Mouse (Mus musculus): ENCODE data around the gene Ccdc160. TPM values are rescaled to one million over a fixed set of nuclear protein-coding genes. Genes with fewer than 3 reads are reported as not detected.

Gene Ccdc160
- total and polyA plus RNA-seq, 3 experiments = not detected

DNA sequence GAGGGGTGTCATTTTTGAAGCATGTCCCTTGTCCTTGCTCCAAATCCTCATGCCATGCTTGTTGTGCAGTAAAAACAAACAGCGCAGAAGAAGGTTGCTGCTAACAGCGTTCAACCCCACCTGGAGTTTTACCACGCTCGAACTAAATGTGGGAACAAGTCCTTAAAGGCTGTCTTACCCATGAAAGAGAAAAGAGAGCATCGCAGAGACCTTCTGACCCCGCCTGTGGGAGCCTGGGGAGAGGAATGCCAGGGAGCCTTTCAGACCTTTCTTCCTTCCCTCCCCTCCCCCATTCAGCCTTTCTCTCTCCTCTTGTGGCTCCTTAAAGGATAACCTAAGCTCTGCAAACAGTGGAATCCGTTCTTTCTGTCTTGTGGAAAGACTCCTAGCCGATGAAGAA lies 4.8 kb downstream of the Ccdc160 start:
- H3K4me3 ChIP-seq (replicated peaks in 1 of 3; ENCODE audit: low read depth in 2 of 3, low read length in 2 of 3, poor library complexity in 1 of 3) = no peak overlapping the region
- no peaks in the 10 kb centered on the region for H3K36me3 ChIP-seq (replicated peaks in 1 of 2; ENCODE audit: control insufficient read depth in 1 of 2, insufficient read depth in 1 of 2, low read length in 1 of 2)
- no peak overlapping the region for H3K4me2 ChIP-seq (ENCODE audit: insufficient read depth, low read depth, poor library complexity, severe bottlenecking)
- dilution Hi-C loops (cut with MboI; ENCODE audit: extremely low pct_ligation_motif_present, extremely low pct_unique_long_range_greater_than_20kb, low sequenced_read_pairs) = no loop called here
- in situ Hi-C loops (cut with MboI; ENCODE audit: low pct_ligation_motif_present, low pct_unique_long_range_greater_than_20kb, low sequenced_read_pairs) = no loop called here
- H3K4me1 ChIP-seq (ENCODE audit: control insufficient read depth in 1 of 2, insufficient read depth in 2 of 2) = no peaks in the 10 kb centered on the region
- no peak overlapping the region for H3K27ac ChIP-seq (ENCODE audit: insufficient read depth, low read depth)
- no peaks in the 10 kb centered on the region for H3K27me3 ChIP-seq (replicated peaks)
- no peak overlapping the region for H3K9ac ChIP-seq (ENCODE audit: insufficient read depth, low read depth)
- H3K9me3 ChIP-seq (replicated peaks; ENCODE audit: low read length) = no peaks in the 10 kb centered on the region
- TF ChIP-seq ZNF384 (IDR thresholded peaks at IDR 0.05; ENCODE audit: low read depth, low read length) (no peak), CTCF (conservative IDR thresholded peaks at IDR 0.05 in 1 of 2, IDR thresholded peaks at IDR 0.05 in 1 of 2; ENCODE audit: low read depth in 2 of 2, low read length in 2 of 2) (no peak), MAFK (IDR thresholded peaks at IDR 0.05; ENCODE audit: insufficient replicate concordance, low read length) (no peak), E2F4 (IDR thresholded peaks at IDR 0.05; ENCODE audit: insufficient replicate concordance, low read depth, low read length) (no peak), IRF4 (IDR thresholded peaks at IDR 0.05; ENCODE audit: low read depth, low read length) (no peak), POLR2A (IDR thresholded peaks at IDR 0.05; ENCODE audit: low read depth, low read length) (no peak), ZMIZ1 (IDR thresholded peaks at IDR 0.05; ENCODE audit: low read depth, low read length) (no peak), POLR2AphosphoS2 (IDR thresholded peaks at IDR 0.05; ENCODE audit: low read depth, low read length) (no peak), GABPA (IDR thresholded peaks at IDR 0.05; ENCODE audit: insufficient replicate concordance, low read depth, low read length) (no peak), TBP (conservative IDR thresholded peaks at IDR 0.05; ENCODE audit: low read depth, low read length) (no peak), MXI1 (IDR thresholded peaks at IDR 0.05; ENCODE audit: low read depth, low read length) (no peak), HCFC1 (IDR thresholded peaks at IDR 0.05; ENCODE audit: low read depth, low read length) (no peak), RCOR1 (conservative IDR thresholded peaks at IDR 0.05; ENCODE audit: low read depth, low read length) (no peak)
- no peaks in the 10 kb centered on the region for H3K79me2 ChIP-seq (replicated peaks; ENCODE audit: control insufficient read depth, extremely low read depth, insufficient read depth, poor library complexity, severe bottlenecking)
- DNase-seq (ENCODE audit: extremely low read depth) = no peak

DNA sequence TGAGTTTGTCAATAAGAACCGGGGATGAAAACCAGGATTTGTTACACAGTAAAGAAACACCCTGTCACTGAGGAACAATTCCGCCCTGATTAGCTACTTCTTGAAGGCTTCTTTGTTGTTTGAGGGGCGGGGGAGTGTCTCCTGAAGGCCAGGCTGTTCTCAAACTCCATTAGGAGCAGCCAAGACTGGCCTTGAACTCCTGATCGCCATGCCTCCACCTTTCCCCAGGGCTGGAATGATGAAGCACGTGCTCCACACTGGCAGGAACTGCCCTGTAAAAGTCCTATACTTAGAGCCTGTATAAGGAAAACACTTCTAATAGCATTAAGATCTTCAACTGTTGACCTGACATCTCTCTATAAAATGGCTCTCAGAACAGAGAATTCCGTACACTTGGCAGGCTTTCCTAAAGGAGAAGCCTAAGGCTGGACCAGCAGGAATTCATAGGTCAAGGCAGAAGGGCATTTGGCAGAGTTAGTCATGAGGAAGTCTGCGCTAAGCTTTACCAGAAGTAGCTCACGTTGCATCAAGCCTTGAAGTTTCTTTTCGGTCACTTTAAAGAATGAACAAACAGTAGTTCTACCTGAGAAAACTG lies 6.1 kb downstream of the Ccdc160 start:
- Histone ChIP-seq H3K9ac (ENCODE audit: insufficient read depth, low read depth) (no peak overlapping the region), H3K9me3 (replicated peaks; ENCODE audit: low read length) (no peaks in the 10 kb centered on the region)
- in situ Hi-C loops (cut with MboI; ENCODE audit: low pct_ligation_motif_present, low pct_unique_long_range_greater_than_20kb, low sequenced_read_pairs) = no loop called here

More for the DNA sequence above, 6.1 kb downstream of the Ccdc160 start:
- H3K79me2 ChIP-seq (replicated peaks; ENCODE audit: control insufficient read depth, extremely low read depth, insufficient read depth, poor library complexity, severe bottlenecking) = no peaks in the 10 kb centered on the region
- H3K4me3 ChIP-seq (replicated peaks in 1 of 3; ENCODE audit: low read depth in 2 of 3, low read length in 2 of 3, poor library complexity in 1 of 3) = no peak overlapping the region
- no peaks in the 10 kb centered on the region for H3K27me3 ChIP-seq (replicated peaks)
- no peak overlapping the region for H3K27ac ChIP-seq (ENCODE audit: insufficient read depth, low read depth)
- DNase-seq (ENCODE audit: extremely low read depth) = no peak
- H3K4me1 ChIP-seq (ENCODE audit: control insufficient read depth in 1 of 2, insufficient read depth in 2 of 2) = no peaks in the 10 kb centered on the region
- no peaks in the 10 kb centered on the region for H3K36me3 ChIP-seq (replicated peaks in 1 of 2; ENCODE audit: control insufficient read depth in 1 of 2, insufficient read depth in 1 of 2, low read length in 1 of 2)
- no peak overlapping the region for H3K4me2 ChIP-seq (ENCODE audit: insufficient read depth, low read depth, poor library complexity, severe bottlenecking)
- TF ChIP-seq GABPA (IDR thresholded peaks at IDR 0.05; ENCODE audit: insufficient replicate concordance, low read depth, low read length) (no peak), ZC3H11A (IDR thresholded peaks at IDR 0.05; ENCODE audit: low read depth, low read length) (no peak), NELFE (IDR thresholded peaks at IDR 0.05; ENCODE audit: low read depth, low read length) (no peak), TCF12 (IDR thresholded peaks at IDR 0.05; ENCODE audit: low read depth, low read length) (no peak), NRF1 (IDR thresholded peaks at IDR 0.05; ENCODE audit: low read depth, low read length) (no peak), PAX5 (IDR thresholded peaks at IDR 0.05; ENCODE audit: low read length) (no peak), ZNF384 (IDR thresholded peaks at IDR 0.05; ENCODE audit: low read depth, low read length) (no peak), HCFC1 (IDR thresholded peaks at IDR 0.05; ENCODE audit: low read depth, low read length) (no peak), ETS1 (conservative IDR thresholded peaks at IDR 0.05; ENCODE audit: low read depth, low read length) (no peak), CHD1 (IDR thresholded peaks at IDR 0.05; ENCODE audit: low read depth, low read length) (no peak), E2F4 (IDR thresholded peaks at IDR 0.05; ENCODE audit: insufficient replicate concordance, low read depth, low read length) (no peak), JUND (conservative IDR thresholded peaks at IDR 0.05; ENCODE audit: low read depth, low read length) (no peak), POLR2A (IDR thresholded peaks at IDR 0.05; ENCODE audit: low read depth, low read length) (no peak)
- dilution Hi-C loops (cut with MboI; ENCODE audit: extremely low pct_ligation_motif_present, extremely low pct_unique_long_range_greater_than_20kb, low sequenced_read_pairs) = no loop called here
